Mouse (Mus musculus): ENCODE results near the gene Eps8l3. TPM values are rescaled to one million over a fixed set of nuclear protein-coding genes. Genes with fewer than 3 reads are reported as not detected.

Gene Eps8l3
- total and polyA plus RNA-seq, 3 experiments: 0.12 TPM; not detected in 2

DNA sequence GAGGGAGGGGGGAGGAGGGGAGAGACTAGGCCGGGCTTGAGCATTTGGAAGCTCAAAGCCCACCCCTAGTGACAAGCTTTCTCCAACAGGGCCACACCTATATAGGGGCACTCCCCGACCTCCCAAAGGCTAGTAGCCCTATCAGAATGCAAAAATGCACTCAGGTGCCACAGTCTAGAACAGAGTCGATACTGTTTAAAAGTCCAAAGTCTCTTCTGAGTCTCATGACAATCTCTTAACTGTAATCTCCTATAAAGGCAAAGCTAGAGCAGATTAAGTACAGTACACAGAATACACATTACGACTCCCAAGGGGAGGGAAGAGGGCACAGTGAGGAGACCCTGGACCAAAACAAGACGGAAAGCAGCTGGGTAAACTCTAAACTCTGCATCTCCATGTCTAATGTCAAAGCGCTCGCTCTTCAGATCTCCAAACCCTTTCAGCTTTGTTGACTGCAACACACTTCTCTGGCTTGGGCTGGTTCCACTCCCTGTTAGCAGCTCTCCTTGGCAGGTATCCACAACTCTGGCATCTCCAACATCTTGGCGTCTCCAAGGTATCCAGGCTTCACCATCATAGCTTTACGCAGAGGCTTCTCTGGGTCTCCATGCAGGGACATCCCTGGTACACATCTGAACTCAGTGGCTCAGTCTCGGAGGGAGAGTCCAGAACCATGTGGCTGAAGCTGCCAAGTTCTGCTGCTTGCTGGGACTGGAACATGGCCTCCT, 11.5 kb upstream of the Eps8l3 start:
- Histone ChIP-seq H3K36me3 (ENCODE audit: control insufficient read depth in 1 of 2, insufficient read depth in 2 of 2, low read length in 2 of 2) (peaks cover 0 to 4% of the 10 kb centered on the region in 2 experiments; a peak in 1 of 4 replicates), H3K27me3 (ENCODE audit: control insufficient read depth in 1 of 2, insufficient read depth in 2 of 2, low read length in 2 of 2) (no peaks in the 10 kb centered on the region), H3K4me1 (ENCODE audit: control insufficient read depth in 1 of 2, insufficient read depth in 2 of 2, low read length in 2 of 2) (peaks cover 0 to 9% of the 10 kb centered on the region in 2 experiments; a peak in 2 of 4 replicates), H3K27ac (ENCODE audit: control insufficient read depth, low read depth, low read length) (no peak overlapping the region), H3K79me2 (ENCODE audit: control insufficient read depth, insufficient read depth, low read length, poor library complexity) (no peaks in the 10 kb centered on the region), H3K9ac (ENCODE audit: control insufficient read depth, low read depth, low read length, poor library complexity, severe bottlenecking) (no peak overlapping the region), H3K4me3 (ENCODE audit: control insufficient read depth in 1 of 2, insufficient read depth in 1 of 2, low read depth in 2 of 2, low read length in 2 of 2) (no peak overlapping the region), H3K9me3 (replicated peaks; ENCODE audit: insufficient read depth, low read length) (no peaks in the 10 kb centered on the region)
- TF ChIP-seq MXI1 (IDR thresholded peaks at IDR 0.05; ENCODE audit: low read depth, low read length) (no peak), GABPA (IDR thresholded peaks at IDR 0.05; ENCODE audit: low read depth, low read length) (no peak), MAFK (IDR thresholded peaks at IDR 0.05; ENCODE audit: borderline replicate concordance, low read depth, low read length) (no peak), ZNF384 (IDR thresholded peaks at IDR 0.05; ENCODE audit: low read depth, low read length) (no peak), RCOR1 (IDR thresholded peaks at IDR 0.05; ENCODE audit: low read depth, low read length) (no peak), ZKSCAN1 (IDR thresholded peaks at IDR 0.05; ENCODE audit: low read depth, low read length) (no peak), UBTF (IDR thresholded peaks at IDR 0.05; ENCODE audit: borderline replicate concordance, insufficient read depth, low read depth, low read length) (no peak), BHLHE40 (IDR thresholded peaks at IDR 0.05; ENCODE audit: borderline replicate concordance, low read depth, low read length) (no peak), NRF1 (IDR thresholded peaks at IDR 0.05; ENCODE audit: insufficient read depth, low read depth, low read length, poor library complexity, severe bottlenecking) (no peak), ZC3H11A (IDR thresholded peaks at IDR 0.05; ENCODE audit: low read depth, low read length) (no peak), KAT2A (conservative IDR thresholded peaks at IDR 0.05; ENCODE audit: low read depth, low read length) (no peak), RAD21 (IDR thresholded peaks at IDR 0.05; ENCODE audit: low read depth, low read length) (no peak), CHD1 (IDR thresholded peaks at IDR 0.05; ENCODE audit: low read depth, low read length) (no peak), USF1 (IDR thresholded peaks at IDR 0.05; ENCODE audit: low read depth, low read length) (no peak), POLR2A (IDR thresholded peaks at IDR 0.05; ENCODE audit: control insufficient read depth in 1 of 2, insufficient read depth in 1 of 2, low read depth in 1 of 2, low read length in 2 of 2, poor library complexity in 1 of 2) (no peak), ZMIZ1 (IDR thresholded peaks at IDR 0.05; ENCODE audit: low read depth, low read length) (no peak)
- no peak for DNase-seq (ENCODE audit: low read depth, low spot score)

DNA sequence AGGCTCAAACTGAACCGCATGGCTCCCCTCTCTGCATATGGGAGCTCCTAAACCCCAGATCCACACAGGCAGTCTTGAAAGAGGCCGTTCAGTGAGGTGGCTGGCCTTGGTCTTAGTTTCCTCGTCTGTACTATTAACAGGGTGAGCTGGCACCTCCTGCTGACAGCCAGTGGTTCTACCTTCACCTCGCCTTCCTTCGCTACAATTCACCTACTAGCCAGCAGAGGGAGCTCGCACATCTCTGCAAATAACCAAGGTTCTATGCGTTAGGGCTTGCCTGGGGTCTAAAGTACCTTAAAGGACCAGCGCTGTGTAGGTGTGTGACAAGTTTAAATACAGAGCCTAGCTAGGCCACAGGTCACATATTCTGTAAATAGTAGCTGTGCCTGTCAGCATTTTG, 9.9 kb upstream of the Eps8l3 start:
- H3K4me3 ChIP-seq (ENCODE audit: control insufficient read depth in 1 of 2, insufficient read depth in 1 of 2, low read depth in 2 of 2, low read length in 2 of 2): no peak overlapping the region
- no peaks in the 10 kb centered on the region for H3K9me3 ChIP-seq (replicated peaks; ENCODE audit: insufficient read depth, low read length)
- H3K4me1 ChIP-seq (ENCODE audit: control insufficient read depth in 1 of 2, insufficient read depth in 2 of 2, low read length in 2 of 2): peaks cover 0 to 9% of the 10 kb centered on the region in 2 experiments; a peak in 2 of 4 replicates
- no peaks in the 10 kb centered on the region for H3K79me2 ChIP-seq (ENCODE audit: control insufficient read depth, insufficient read depth, low read length, poor library complexity)
- no peaks in the 10 kb centered on the region for H3K27me3 ChIP-seq (ENCODE audit: control insufficient read depth in 1 of 2, insufficient read depth in 2 of 2, low read length in 2 of 2)
- H3K36me3 ChIP-seq (ENCODE audit: control insufficient read depth in 1 of 2, insufficient read depth in 2 of 2, low read length in 2 of 2): peaks cover 0 to 4% of the 10 kb centered on the region in 2 experiments; a peak in 1 of 4 replicates
- H3K9ac ChIP-seq (ENCODE audit: control insufficient read depth, low read depth, low read length, poor library complexity, severe bottlenecking): no peak overlapping the region
- peak; percentile 91 for DNase-seq (ENCODE audit: low read depth, low spot score)
- H3K27ac ChIP-seq (ENCODE audit: control insufficient read depth, low read depth, low read length): no peak overlapping the region
- no peak for TF ChIP-seq UBTF (IDR thresholded peaks at IDR 0.05; ENCODE audit: borderline replicate concordance, insufficient read depth, low read depth, low read length)
- TF ChIP-seq GATA1 (IDR thresholded peaks at IDR 0.05; ENCODE audit: low read depth, low read length): no peak
- 0 out of 2 replicates have a peak, but pooled peaks have one; percentile 42 for TF ChIP-seq MYC (IDR thresholded peaks at IDR 0.05; ENCODE audit: low read depth, low read length)
- TF ChIP-seq TCF12 (IDR thresholded peaks at IDR 0.05; ENCODE audit: low read depth, low read length): no peak
- peak; percentile 36; the same call in 1 of the 2 replicates for TF ChIP-seq ELF1 (IDR thresholded peaks at IDR 0.05; ENCODE audit: low read depth, low read length)
- TF ChIP-seq NELFE (IDR thresholded peaks at IDR 0.05; ENCODE audit: low read depth, low read length): no peak
- no peak for TF ChIP-seq NRF1 (IDR thresholded peaks at IDR 0.05; ENCODE audit: insufficient read depth, low read depth, low read length, poor library complexity, severe bottlenecking)
- TF ChIP-seq ZMIZ1 (IDR thresholded peaks at IDR 0.05; ENCODE audit: low read depth, low read length): no peak
- TF ChIP-seq POLR2AphosphoS5 (IDR thresholded peaks at IDR 0.05; ENCODE audit: borderline replicate concordance, low read depth, low read length): no peak
- no peak for TF ChIP-seq USF2 (IDR thresholded peaks at IDR 0.05; ENCODE audit: borderline replicate concordance in 1 of 2, insufficient read depth in 1 of 2, low read depth in 1 of 2, low read length in 2 of 2)
- TF ChIP-seq POLR2A (IDR thresholded peaks at IDR 0.05; ENCODE audit: control insufficient read depth in 1 of 2, insufficient read depth in 1 of 2, low read depth in 1 of 2, low read length in 2 of 2, poor library complexity in 1 of 2): no peak
- no peak for TF ChIP-seq ZKSCAN1 (IDR thresholded peaks at IDR 0.05; ENCODE audit: low read depth, low read length)
- TF ChIP-seq MAFK (IDR thresholded peaks at IDR 0.05; ENCODE audit: borderline replicate concordance, low read depth, low read length): 0 out of 2 replicates have a peak, but pooled peaks have one; percentile 31
- TF ChIP-seq TBP (IDR thresholded peaks at IDR 0.05; ENCODE audit: low read depth, low read length): no peak
- TF ChIP-seq BHLHE40 (IDR thresholded peaks at IDR 0.05; ENCODE audit: borderline replicate concordance, low read depth, low read length): no peak
- TF ChIP-seq MEF2A (IDR thresholded peaks at IDR 0.05; ENCODE audit: extremely low read depth, insufficient replicate concordance, low read depth, low read length, poor library complexity, severe bottlenecking): no peak
- no peak for TF ChIP-seq CHD1 (IDR thresholded peaks at IDR 0.05; ENCODE audit: low read depth, low read length)
- peak; percentile 92 for TF ChIP-seq RAD21 (IDR thresholded peaks at IDR 0.05; ENCODE audit: low read depth, low read length)
- TF ChIP-seq MAX (IDR thresholded peaks at IDR 0.05; ENCODE audit: low read length): no peak; the same call in 1 of the 2 replicates
- TF ChIP-seq KAT2A (conservative IDR thresholded peaks at IDR 0.05; ENCODE audit: low read depth, low read length): no peak
